Mouse (Mus musculus): ENCODE results near the gene Serpinb3b. TPM values are rescaled to one million over a fixed set of nuclear protein-coding genes. Genes with fewer than 3 reads are reported as not detected.
"Not testable (repeated sequence)": the region's sequence is repeated elsewhere in the genome, so short reads cannot be mapped to it uniquely, and the experiment has no call there.

Gene Serpinb3b
- not detected in 2 replicates for polyA plus RNA-seq (2012; rRNA removed)

DNA sequence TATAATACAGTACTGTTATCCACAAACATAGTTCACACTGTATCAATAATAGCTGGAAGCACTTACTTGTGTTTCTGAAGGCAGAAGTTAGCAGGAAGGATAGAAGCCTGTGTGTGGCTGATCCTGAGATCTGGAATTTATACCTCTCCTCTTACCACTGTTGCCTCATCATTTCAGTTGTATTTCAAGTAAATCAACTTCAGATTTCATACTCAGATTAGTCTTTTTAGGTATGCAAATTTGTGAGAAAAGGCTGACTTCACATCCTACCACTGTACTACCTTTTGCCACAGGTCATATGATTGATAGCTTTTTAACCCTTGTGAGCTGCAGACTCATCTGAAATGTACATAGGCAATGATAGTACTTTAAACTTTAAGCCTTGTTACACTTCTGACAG is at the start of gene Serpinb3b, which contains the start of gene Serpinb3c:
Gene Serpinb3b, minus strand, starts transcription at position 101 of the 400 bp plus-strand sequence.
Gene Serpinb3c, minus strand, starts transcription at position 111 of the 400 bp plus-strand sequence.
- H3K27me3 ChIP-seq (replicated peaks; ENCODE audit: control insufficient read depth, insufficient read depth, low read length); H3K27ac ChIP-seq (ENCODE audit: insufficient read depth, low read depth, low read length); H3K36me3 ChIP-seq (ENCODE audit: control insufficient read depth, insufficient read depth, low read length); H3K4me3 ChIP-seq (ENCODE audit: insufficient read depth, low read depth, low read length); DNase-seq; H3K4me1 ChIP-seq (ENCODE audit: control insufficient read depth, insufficient read depth, low read length): not testable (repeated sequence)

DNA sequence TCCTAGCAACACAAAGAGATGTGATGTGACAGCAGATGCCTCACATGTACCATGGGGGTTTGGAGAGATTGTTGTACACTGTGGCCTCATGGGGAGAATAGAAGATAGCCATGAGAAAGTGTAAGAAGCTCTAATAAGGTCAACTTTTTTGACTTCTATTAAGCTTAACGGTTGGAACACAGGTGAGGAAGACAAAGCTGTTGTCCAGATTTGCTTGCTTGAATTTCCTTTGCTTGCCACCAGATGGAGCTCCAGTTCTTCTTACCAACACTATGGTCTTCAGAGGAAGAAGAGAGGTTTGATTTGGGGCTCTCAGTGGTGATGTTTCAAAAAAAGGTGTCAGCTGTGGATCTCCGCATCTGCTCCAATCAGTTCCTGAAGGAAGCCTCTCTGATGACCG is 35.0 kb downstream of the Serpinb3b start:
- DNase-seq: peak; percentile 1
- H3K4me1 ChIP-seq (ENCODE audit: control insufficient read depth, insufficient read depth, low read length); H3K27ac ChIP-seq (ENCODE audit: insufficient read depth, low read depth, low read length); H3K36me3 ChIP-seq (ENCODE audit: control insufficient read depth, insufficient read depth, low read length); H3K27me3 ChIP-seq (replicated peaks; ENCODE audit: control insufficient read depth, insufficient read depth, low read length); H3K4me3 ChIP-seq (ENCODE audit: insufficient read depth, low read depth, low read length): not testable (repeated sequence)
- 0 out of 2 replicates have a peak, but pooled peaks have one; percentile 11 for TF ChIP-seq CTCF (conservative IDR thresholded peaks at IDR 0.05; ENCODE audit: insufficient read depth, insufficient read length, low read depth, low read length)
- whole genome bisulfite sequencing: 38% methylated on average over 3 of the region's 3 CpGs

DNA sequence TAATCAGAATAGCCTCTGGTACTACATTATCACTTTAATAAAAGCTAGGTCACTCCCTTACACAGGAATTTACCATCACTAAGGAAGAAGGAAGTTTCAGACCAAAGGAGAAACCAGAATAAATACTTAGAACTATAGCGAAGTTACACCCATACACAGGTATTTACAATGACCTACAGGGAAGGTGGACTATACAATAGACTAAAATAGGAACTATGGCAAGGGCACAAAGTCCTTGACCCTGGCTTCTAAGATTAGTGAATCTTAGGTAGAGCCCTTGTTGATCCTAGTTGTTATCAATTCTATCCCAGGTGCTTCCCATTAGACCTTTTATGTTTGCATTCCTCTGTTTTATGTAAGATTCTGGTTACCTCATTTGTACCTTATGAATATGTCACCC is 60.9 kb downstream of the Serpinb3b start:
- 87% methylated on average over 1 of the region's 1 CpGs for WGBS

GRCm38 (mm10) chr1:107127453-107127852 is 150.7 kb downstream of the Serpinb3b start:
- peak; percentile 19 for DNase-seq
- H3K36me3 ChIP-seq (ENCODE audit: control insufficient read depth, insufficient read depth, low read length); H3K27me3 ChIP-seq (replicated peaks; ENCODE audit: control insufficient read depth, insufficient read depth, low read length); H3K4me1 ChIP-seq (ENCODE audit: control insufficient read depth, insufficient read depth, low read length); H3K27ac ChIP-seq (ENCODE audit: insufficient read depth, low read depth, low read length); H3K4me3 ChIP-seq (ENCODE audit: insufficient read depth, low read depth, low read length): not testable (repeated sequence)

More for the DNA sequence above, 60.9 kb downstream of the Serpinb3b start:
- not testable (repeated sequence) for H3K4me3 ChIP-seq (ENCODE audit: insufficient read depth, low read depth, low read length); H3K36me3 ChIP-seq (ENCODE audit: control insufficient read depth, insufficient read depth, low read length); H3K27ac ChIP-seq (ENCODE audit: insufficient read depth, low read depth, low read length); H3K4me1 ChIP-seq (ENCODE audit: control insufficient read depth, insufficient read depth, low read length); H3K27me3 ChIP-seq (replicated peaks; ENCODE audit: control insufficient read depth, insufficient read depth, low read length); DNase-seq

Other genes starting within 250 kb of the Serpinb3b start
- not detected in 2 replicates for gene Serpinb3a, start 226.1 kb downstream of the Serpinb3b start, polyA plus RNA-seq (2012; rRNA removed)
- gene Serpinb3d, start 194.9 kb downstream of the Serpinb3b start, polyA plus RNA-seq (2012; rRNA removed): not detected in 2 replicates
- not detected in 2 replicates for gene Serpinb3c, start within 50 bp of the Serpinb3b start, polyA plus RNA-seq (2012; rRNA removed)
- gene Serpinb11, start 82.8 kb upstream of the Serpinb3b start, polyA plus RNA-seq (2012; rRNA removed): not detected in 2 replicates
- gene Serpinb7, start 121.3 kb upstream of the Serpinb3b start, polyA plus RNA-seq (2012; rRNA removed): not detected in 2 replicates
- 0.11 TPM in 1 of 2 replicates, not detected in the other for gene Serpinb2, start 233.1 kb upstream of the Serpinb3b start, polyA plus RNA-seq (2012; rRNA removed)